Mouse (Mus musculus) MN1 (cell line): ENCODE data around the gene Sectm1b.
A peak's percentile ranks its signal among the peaks of the same experiment; 100 is the strongest.

Experiments
- DNase-seq: peaks from one replicate; pipeline ENCODE4 v3.0.0-alpha.2; 2016; ENCODE audit warnings: low spot score

Gene Sectm1b

DNA sequence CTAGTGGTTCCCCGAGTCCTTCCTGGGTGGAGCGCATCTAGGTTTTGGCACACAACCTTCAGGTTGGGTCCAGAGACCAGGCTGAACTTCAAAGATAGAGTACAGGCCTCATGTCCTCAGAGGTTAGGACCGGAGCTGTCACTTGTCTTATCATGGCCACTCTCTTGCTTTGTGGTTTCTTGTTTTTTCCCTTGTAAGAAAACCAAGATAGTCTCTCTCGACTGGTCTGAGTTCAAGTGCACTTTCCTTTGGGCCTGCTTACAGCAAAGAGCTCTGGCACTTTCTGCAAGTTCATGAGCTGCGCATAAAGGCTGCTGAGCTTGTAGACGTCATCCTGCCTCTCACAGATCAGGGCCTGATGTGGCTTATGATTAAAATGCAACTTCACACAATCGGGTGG is 36.1 kb downstream of the Sectm1b start:
- DNase-seq = no peak

DNA sequence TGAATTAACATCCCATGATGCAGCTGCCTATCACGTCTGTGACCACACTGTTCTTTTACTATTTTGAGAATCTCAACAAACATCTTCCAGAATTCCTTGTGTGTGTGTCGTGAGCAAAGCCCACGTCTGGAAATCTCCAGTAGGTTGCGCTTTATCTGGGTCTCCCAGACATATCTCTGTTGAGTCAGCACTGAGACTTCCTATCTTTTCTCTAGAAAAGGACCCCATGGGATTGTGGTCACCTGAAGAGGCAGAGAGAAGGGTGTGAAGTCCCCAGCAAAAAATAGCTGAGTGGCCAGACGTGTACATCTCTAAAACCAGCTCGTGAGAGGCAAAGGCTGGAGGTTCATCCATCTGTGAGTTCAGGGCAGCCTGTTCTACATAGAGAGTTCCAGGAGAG is 39.2 kb downstream of the Sectm1b start:
- no peak for DNase-seq

DNA sequence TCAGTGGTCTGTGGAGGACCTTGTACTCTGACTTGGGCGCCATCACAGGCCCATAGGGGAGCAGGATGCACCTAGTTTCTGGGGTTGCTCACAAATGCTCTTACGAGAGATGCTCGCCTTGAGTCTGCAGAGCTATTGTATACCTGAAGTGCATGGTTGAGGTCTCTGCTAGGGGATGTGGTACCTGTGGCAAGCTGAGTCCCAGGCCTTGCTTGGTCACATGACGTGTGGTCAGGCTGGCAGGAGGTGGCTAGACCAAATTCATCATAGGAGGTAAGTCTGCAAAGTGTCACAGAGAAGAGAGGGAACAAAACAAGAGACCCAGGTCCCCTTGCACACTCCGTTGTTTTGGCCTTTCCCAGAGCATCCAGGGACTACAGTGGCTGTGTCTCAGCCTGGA is 43.9 kb downstream of the Sectm1b start:
- DNase-seq = no peak

DNA sequence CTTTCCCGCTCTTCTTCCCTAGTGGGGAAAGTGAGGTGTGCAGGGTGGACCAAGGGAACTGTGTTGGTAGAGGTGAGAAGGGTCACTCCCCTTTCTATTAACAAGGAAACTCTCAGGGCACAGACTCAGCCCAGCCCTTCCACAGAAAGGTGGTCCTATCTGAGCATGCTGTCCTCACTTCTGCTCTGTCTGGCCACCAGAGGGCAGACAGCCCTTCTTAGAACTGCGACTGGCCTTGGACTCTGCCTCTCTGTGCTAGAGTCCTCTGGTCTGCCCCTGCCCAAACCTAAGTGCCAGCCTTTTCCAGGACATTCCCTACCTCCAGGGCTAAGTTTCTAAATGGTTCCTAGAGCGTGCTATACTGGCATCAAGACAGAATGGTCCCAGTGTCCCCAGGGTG is 45.7 kb downstream of the Sectm1b start:
- DNase-seq = peak; percentile 75

DNA sequence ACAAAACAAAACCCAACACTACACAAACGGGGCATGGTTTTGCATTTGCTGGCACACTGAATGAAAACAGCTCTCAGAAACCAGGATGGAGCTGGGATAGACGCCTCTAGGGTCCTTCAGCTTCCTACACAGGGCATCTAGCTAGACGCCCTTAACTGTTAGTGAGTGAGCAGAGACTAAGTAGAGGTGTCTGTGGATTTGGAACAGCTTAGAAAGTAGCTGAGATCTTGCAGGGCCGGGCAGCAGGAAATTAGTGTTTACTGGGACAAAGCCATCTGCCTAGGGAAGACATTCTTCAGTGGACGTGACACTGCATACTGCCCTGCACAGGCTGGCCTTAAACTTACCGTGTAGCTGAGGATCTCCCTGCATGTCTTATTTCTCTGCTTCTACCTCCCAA is 47.9 kb downstream of the Sectm1b start:
- DNase-seq = peak; percentile 24

DNA sequence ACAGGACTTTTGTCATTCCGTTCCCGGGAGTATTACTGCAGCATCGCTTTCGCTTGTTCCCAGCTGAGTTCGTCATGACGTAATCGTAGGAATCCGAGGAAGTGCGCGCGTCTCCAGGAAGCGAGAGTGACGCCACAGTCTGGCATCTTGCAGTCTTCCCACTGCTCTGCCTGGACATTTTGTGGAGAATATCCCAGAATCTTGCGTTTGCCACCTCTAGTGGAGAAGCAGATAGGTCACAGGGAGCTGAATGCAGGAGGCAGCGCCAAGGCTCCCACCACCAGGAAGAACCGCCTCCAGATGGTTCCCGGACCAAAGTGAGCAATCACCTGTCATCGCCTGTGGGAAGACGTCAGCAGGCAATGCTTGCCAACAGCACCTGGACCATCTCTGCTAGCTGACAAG is 48.5 kb downstream of the Sectm1b start:
- peak; percentile 91 for DNase-seq

DNA sequence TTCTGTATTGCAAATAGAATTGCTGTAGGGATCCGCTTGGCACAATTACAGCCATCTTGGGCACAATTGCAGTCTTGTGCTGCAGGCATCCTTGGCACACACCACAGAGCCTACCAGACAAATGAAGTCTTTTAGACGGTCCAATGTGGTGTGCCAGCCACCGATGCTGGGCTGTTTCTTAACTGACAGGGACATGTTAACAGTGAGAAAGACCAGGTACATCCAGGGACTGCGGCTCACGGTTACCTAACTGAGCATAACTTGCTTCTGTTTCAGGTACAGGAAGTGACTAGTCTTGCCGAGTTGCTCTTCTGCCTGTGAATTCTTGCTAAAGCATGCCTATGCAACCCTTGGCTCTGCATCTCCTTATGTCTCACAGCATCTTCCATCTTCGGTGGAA is 49.7 kb downstream of the Sectm1b start:
- no peak for DNase-seq

DNA sequence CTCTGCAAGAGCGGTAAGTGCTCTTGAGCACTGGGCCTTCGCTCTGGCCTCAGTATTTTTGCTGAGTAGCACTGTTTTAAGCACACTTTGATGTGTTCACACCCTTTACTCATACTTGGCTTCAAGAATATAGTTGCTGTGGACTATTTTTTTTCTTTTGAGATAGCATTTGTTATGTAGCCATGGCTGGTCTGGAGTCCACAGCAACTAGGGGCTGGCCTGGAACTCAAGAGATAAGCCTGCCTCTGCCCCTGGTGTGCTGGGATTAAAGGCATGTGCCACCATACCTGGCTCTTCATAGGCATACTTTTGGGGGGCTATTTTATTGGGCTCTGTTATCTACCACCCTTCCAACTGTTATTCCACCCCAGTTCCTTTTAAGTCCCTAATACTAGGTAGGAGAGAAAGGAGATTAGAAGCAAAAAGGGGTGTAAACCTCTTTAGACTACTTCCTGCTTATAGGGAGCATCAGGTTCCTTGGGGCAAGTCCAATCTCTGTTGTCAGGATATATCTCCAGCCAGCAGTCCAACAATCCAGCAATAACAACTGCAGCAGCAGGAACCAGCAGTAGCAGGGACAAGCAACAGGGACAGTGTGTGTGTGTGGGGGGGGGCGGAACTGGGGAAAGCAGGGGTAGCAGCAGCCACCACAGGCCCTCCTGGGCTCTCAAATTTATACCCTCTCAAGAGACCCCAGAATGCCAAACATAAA is 53.2 kb downstream of the Sectm1b start:
- DNase-seq = no peak

DNA sequence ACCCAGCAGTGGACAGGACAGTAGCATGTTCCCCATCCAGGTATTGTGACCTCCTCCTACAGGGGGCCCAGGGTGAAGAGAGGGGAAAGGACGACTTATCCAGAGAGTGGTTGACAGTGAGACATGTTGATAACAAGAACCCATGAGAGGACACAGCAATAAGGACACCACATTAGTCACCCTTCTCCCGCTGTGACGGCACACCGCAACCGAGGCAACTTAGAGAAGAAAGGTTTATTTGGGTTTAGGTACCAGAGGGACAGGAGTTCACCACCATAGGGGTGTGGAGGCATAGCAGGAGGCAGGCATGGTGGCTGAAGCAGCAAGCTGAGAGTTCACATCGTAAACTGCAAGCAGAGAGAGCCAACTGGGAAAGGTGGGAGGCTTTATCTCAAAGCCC is 57.2 kb downstream of the Sectm1b start:
- no peak for DNase-seq

DNA sequence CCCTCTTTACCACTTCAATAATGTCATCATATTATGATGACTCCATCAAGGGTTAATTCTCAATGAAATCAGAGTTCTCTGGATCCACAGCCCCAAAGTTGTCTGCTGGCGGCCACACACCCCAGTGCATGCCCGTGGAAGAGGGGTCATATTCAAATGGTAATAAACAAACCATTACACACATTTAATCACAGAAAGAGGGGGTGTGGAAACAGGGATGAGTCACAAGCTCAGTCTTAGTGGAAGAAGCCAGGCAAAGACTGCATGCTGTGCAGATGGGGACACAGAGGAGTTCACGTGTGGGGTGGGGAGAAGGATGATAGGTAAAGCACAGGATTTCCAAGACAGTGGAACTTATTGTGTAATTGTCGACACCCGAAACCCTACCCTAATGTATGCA is 59.1 kb downstream of the Sectm1b start:
- DNase-seq = peak; percentile 32
